Mouse (Mus musculus) lung, adult 2 months (tissue): Measurements from ENCODE around the gene Ccdc38. TPM values are rescaled to one million over a fixed set of nuclear protein-coding genes. Genes with fewer than 3 reads are reported as not detected.
A peak's percentile ranks its signal among the peaks of the same experiment; 100 is the strongest.

Experiments
- DNase-seq: peaks from one replicate; pipeline ENCODE4 v3.0.0; 2022
- H3K4me1 ChIP-seq: fragments of 200-500 bp; 2 replicates; pipeline ENCODE4 v1.6.1; 2011; ENCODE audit warnings: low read length; ENCODE audit not compliant: control insufficient read depth, insufficient read depth
- H3K4me3 ChIP-seq: fragments of 200-500 bp; replicated peaks from 2 replicates; pipeline ENCODE3; 2011; ENCODE audit warnings: low read depth, mild to moderate bottlenecking, control low read depth, low read length; ENCODE audit errors: extremely low read depth
- CTCF ChIP-seq: fragments of 200-500 bp; IDR thresholded peaks from 2 replicates; pipeline ENCODE4 v1.5.1; 2011; ENCODE audit warnings: mild to moderate bottlenecking, low read length, control low read depth; ENCODE audit not compliant: insufficient read depth
- POLR2A ChIP-seq: fragments of 200-500 bp; IDR thresholded peaks from 2 replicates; pipeline ENCODE4 v1.6.1; 2011; ENCODE audit warnings: low read depth, mild to moderate bottlenecking, control low read depth, low read length, borderline replicate concordance; ENCODE audit errors: extremely low read depth
- WGBS: fragments of 180-500 bp; shearing (Covaris S2); methylation state at CpG from one replicate; pipeline ENCODE4 v1.1.7; 2018; 5-methylcytosine and 5-hydroxymethylcytosine counted together
- polyA plus RNA-seq: library from polyadenylated mRNA; depleted of rRNA; stranded (reverse); fragments of >200 nt; gene quantifications from 2 replicates; pipeline ENCODE4 v1.2.3, GENCODE M21; 2012

Ccdc38 gene
- polyA plus RNA-seq, 1 experiment, result 0.04 TPM

DNA sequence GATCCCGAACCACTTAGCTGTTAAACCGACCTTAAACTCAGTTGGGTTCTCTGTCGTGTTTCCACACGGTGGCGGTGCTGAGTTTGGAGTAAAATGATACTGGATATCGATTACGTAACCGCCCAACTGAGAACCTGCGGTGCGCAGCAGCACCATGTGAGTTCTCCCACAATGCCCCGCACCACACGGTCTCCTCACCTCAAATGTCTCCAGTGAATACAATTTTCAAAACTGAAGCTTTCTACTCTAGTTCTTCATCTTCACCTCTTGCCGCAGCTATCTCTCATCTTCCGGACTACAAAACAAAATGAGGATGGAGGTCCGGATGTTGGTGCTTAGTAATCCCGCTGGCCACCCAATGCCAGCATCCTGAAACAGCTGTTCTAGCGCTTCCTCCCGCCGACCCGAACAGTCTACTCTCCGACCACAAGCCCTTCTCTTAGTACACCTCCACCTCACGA is 53.6 kb downstream of the Ccdc38 start:
- H3K4me3 ChIP-seq, result peak overlapping the region; percentile 75
- H3K4me1 ChIP-seq, result no peaks in the 10 kb centered on the region
- DNase-seq, result peak; percentile 80
- 2% methylated on average over 22 of the region's 22 CpGs for WGBS
- TF ChIP-seq POLR2A (no peak; the same call in 1 of the 2 replicates), CTCF (peak; percentile 50)

DNA sequence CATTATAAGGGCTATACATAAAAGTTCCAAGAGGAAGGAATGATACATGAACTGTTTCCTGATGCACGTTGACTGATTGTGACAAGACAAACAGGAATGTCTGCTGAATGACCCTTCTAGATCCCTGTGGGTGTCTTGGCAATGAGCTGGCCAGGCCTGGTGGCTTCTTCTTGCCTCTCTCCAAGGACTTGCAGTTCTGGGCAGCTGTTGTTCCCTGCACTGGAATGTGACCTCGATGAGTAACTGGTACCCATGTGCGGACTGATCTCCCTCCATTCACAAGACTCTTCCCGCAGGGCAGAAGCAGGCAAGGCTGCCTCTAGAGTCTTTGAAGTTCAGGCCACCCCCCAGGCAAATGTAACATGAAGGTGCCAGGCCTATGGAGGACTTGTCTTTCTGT is 55.4 kb downstream of the Ccdc38 start:
- WGBS, result 45% methylated on average over 4 of the region's 4 CpGs
- no peak overlapping the region for H3K4me3 ChIP-seq
- DNase-seq, result no peak
- TF ChIP-seq CTCF (no peak), POLR2A (no peak)
- no peaks in the 10 kb centered on the region for H3K4me1 ChIP-seq

DNA sequence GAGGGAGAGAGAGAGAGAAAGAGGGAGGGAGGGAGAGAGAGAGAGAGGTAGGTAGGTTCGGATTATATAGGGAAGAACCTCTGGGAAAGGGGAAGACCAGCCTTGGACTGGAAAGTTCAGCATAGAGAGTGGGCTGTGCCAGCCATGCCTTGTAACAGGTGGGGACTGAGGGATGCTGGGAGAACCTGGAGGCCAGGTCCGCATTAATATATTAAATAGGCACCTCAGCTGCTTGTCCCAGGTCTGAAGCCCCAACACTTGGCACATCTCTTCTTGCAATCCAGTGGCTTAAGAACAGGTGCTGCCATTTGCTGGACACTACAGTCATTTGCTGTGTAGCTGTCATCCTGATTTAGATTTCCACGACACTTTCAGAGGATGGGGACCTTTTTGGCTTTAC is 56.2 kb downstream of the Ccdc38 start:
- WGBS, result 86% methylated on average over 3 of the region's 3 CpGs
- Histone ChIP-seq H3K4me1 (no peaks in the 10 kb centered on the region), H3K4me3 (no peak overlapping the region)
- TF ChIP-seq POLR2A, result no peak
- TF ChIP-seq CTCF, result no peak
- DNase-seq, result no peak

DNA sequence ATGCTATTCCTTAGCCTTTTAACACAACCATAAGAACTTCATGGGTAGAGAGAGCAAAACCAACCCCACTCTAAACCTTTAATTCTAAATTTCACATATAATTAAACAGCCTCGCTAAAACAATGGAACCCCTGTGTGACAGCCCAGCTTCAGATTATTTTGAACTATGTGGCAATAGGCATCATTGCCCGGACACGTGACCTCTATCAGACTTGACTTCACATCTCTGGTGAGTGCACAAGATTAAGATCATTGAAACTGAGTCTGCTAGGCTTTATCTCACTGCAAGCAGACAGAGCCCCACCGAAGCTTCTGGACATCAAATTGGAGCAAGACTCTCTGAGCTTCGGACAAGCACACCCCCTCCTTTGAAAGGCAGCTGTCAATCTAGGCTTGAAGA is 61.9 kb downstream of the Ccdc38 start:
- WGBS, result 86% methylated on average over 5 of the region's 5 CpGs
- Histone ChIP-seq H3K4me3 (no peak overlapping the region), H3K4me1 (no peaks in the 10 kb centered on the region)
- DNase-seq, result no peak
- TF ChIP-seq CTCF (no peak), POLR2A (no peak)

DNA sequence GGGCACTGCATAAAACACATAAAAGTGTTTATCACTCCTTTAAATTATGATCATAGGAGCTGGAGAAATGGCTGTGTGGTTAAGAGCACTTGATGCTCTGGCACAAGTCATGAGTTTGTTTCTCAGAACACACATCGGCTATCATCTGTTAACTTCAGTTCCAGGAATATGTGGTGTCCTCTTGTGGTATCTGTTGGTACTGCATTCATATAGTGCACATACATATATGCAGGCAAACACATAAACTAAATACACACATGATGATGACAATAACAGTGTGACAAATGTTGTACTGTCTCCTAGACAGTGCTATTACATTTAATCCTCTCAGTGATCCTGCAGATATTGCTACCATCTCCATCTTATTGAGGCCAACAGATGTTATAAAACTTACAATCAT is 62.8 kb downstream of the Ccdc38 start:
- no peak for TF ChIP-seq POLR2A
- no peak for TF ChIP-seq CTCF
- DNase-seq, result no peak
- Histone ChIP-seq H3K4me1 (no peaks in the 10 kb centered on the region), H3K4me3 (no peak overlapping the region)
- 93% methylated on average over 1 of the region's 1 CpGs for WGBS

DNA sequence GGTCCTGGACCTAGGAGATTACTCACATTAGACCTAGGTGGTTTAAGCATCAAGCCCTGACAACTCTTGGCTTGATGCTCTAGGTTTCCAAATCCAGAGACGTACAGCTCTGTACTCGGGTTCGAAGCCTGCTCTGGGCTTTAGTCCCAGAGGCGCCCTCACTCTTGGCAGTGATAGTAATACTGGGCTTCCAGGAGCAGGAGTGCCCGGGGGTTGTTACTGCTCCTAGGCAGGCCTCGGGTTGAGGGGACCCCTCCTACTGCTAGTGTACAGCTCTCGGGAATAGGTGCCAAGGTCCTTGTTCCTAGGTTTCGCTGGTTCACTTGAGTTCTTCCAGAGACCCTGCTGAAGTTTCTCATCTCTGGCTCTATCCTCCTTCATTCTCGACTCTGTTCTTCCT is 65.9 kb downstream of the Ccdc38 start:
- Histone ChIP-seq H3K4me3 (no peak overlapping the region), H3K4me1 (no peaks in the 10 kb centered on the region)
- 84% methylated on average over 9 of the region's 9 CpGs for WGBS
- DNase-seq, result no peak
- no peak for TF ChIP-seq CTCF
- TF ChIP-seq POLR2A, result no peak

DNA sequence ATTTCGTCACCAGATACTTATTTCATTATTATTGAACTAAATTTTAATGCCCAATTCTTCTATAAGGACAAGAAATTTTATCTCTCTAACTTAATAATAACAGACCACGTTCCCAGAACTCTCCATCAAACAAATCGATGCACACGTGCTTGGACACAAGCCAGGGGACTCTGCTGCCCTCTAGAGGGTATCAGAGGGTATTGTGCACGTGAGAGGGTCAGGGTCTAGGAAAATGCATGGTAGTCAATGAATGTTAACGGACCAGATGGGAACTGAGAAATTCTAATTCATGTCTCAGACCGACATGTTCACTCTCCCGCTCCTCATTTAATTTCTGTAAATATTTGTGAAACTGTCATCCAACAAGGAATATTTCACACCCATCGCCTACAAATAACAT is 67.6 kb downstream of the Ccdc38 start:
- Histone ChIP-seq H3K4me3 (no peak overlapping the region), H3K4me1 (no peaks in the 10 kb centered on the region)
- TF ChIP-seq CTCF (peak; percentile 58), POLR2A (no peak)
- WGBS, result 46% methylated on average over 9 of the region's 9 CpGs
- no peak for DNase-seq

DNA sequence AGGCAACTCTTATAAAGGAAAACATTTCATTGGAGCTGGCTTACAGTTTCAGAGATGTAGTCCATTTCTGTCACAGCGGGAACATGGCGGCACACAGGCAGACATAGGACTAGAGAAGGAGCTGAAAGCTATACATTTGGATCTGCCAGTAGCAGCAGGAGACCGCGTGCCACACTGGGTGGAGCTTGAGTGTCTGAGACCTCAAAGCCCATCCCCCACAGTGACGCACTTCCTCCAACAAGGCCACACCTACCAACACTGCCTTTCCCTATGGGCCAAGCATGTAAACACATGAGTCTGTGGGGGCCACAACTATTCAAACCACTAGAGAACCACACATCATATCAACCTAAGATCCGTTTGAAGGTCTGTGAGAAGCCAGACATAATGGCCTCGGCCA is 68.8 kb downstream of the Ccdc38 start:
- WGBS, result 91% methylated on average over 7 of the region's 7 CpGs
- no peak for TF ChIP-seq CTCF
- no peak for TF ChIP-seq POLR2A

DNA sequence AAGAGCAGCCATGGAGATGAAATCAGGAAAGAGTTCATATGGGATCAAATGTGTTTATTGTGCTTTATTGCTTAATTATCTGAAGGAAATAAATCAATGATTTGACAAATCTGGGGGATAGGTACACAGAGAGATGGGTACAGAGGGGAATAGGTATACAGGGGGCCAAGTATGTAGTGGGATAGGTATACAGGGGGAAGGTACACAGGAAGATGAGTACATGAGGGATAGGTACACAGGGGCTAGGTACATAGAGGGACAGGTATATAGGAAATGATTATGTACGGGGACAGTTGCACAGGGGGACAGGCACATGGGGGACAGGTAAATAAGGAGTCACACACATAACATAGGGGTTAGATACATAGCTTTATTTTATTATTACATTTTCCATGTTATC is 70.5 kb downstream of the Ccdc38 start:
- DNase-seq, result no peak
- TF ChIP-seq CTCF (no peak), POLR2A (no peak)
- no peak overlapping the region for H3K4me3 ChIP-seq
- WGBS, result 91% methylated on average over 1 of the region's 1 CpGs
- H3K4me1 ChIP-seq, result no peaks in the 10 kb centered on the region

More for the DNA sequence above, 68.8 kb downstream of the Ccdc38 start:
- Histone ChIP-seq H3K4me1 (no peaks in the 10 kb centered on the region), H3K4me3 (no peak overlapping the region)
- DNase-seq, result no peak

DNA sequence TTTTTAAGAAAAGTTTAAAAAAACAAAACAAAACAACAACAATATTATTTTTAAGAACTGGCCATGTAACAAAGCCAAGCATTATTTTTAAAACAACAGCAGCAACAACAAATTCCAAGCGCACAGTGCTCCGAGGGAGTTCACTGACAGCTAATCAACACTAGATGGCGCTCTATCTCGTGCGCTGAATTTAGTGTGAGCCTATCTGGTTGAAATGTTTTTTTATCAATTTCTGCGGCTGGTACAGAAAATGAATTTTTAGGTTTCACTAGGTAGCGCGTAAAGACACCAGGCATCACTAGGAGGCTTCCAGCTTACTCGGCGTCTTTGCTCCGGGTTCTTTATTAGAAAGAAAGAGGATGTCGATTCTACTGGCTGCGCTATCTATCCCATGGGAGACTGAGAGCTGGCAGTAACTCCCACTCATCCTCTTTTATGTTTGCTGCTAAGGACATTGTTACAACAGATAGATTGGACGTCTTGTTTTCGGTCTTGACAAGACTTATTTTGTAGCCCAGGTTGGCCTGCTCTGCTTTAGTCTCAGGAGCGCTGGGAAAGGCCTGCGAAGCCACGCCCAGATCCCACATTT is 71.1 kb downstream of the Ccdc38 start:
- TF ChIP-seq POLR2A (no peak), CTCF (peak; percentile 76)
- DNase-seq, result peak; percentile 18
- no peak overlapping the region for H3K4me3 ChIP-seq
- 42% methylated on average over 18 of the region's 18 CpGs for WGBS
- H3K4me1 ChIP-seq, result no peaks in the 10 kb centered on the region
